Mouse (Mus musculus) leukemia stem cell, adult 10-12 weeks (primary cell): ENCODE results near the gene Ddit4l. TPM values are rescaled to one million over a fixed set of nuclear protein-coding genes. Genes with fewer than 3 reads are reported as not detected.

Experiments used
- polyA plus RNA-seq: library from polyadenylated mRNA; stranded (reverse); fragments of >175 nt; gene quantifications from 2 replicates; pipeline ENCODE4 v1.2.3, GENCODE M21; 2012; ENCODE audit warnings: low replicate concordance

Gene Ddit4l
- not detected in 2 replicates for polyA plus RNA-seq

GRCm38 (mm10) chr3:137621312-137621711 is at the start of gene Ddit4l:
TSS of gene Ddit4l (plus strand) at chr3:137621612.

GRCm38 (mm10) chr3:137671224-137671623 is 49.8 kb downstream of the Ddit4l start, which contains the start of gene Gm21962:
TSS of gene Gm21962 (plus strand) at chr3:137671524.

Other genes starting within 250 kb of the Ddit4l start
- not detected in 2 replicates for gene Gm21962, start 49.9 kb downstream of the Ddit4l start, polyA plus RNA-seq
- 1,038 and 2,949 TPM in 2 replicates for gene H2afz, start 242.9 kb downstream of the Ddit4l start, polyA plus RNA-seq
- 1.5 TPM in 2 replicates for gene Dnajb14, start 246.1 kb downstream of the Ddit4l start, polyA plus RNA-seq